In the genomic region with DNA sequence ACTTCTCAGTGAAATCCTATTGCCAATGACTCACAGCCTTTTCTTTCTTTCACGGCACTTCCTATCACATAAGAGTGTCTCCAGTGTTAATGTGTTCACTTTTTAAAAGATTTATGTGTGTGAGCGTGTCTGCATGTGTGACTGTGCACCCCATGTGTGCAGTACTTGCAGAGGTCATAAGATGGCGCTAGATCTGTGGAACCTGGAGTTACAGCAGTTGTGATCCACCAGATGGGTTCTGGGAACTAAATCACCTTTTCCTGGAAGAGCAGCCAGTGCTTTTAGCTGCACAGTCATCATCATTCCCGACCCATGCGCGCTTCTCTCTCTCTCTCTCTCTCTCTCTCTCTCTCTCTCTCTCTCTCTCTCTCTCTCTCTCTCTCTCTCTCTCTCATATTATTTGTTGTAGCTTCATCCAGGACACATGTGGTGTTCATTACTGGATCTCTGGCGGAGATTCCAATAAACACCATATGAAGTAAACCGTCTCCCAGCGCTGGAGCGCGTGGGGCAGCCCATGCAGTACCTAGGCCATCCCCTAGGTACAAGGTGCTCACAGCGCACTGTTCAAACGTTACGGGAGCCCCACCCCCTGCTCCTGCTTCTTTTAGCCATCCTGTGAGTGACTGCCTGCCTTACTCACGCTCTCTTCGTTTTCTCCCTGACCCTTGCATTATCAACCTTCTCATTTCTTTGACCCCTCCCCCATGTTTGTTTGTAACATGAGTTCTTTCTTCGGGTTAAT, we compare ENCODE assay signal across 30 mouse cellular contexts. TPM values are rescaled to one million over a fixed set of nuclear protein-coding genes. Genes with fewer than 3 reads are reported as not detected.
"Had no signal": no experiment of that assay in that cellular context is flagged by ENCODE, and none has a peak within 500 bp of the region (broad histone marks: within the 10 kb centered on the region; RNA-seq: fewer than 3 reads in every experiment).

No protein-coding gene starts in this region.

- H3K4me3 ChIP-seq: gastrocnemius, adult 2 months; heart, embryonic 10.5 days; heart, embryonic 13.5 days; heart, embryonic 15.5 days; intestine, embryonic 15.5 days; layer of hippocampus, adult 2 months; left cerebral cortex, adult 2 months; limb, embryonic 10.5 days; limb, embryonic 12.5 days; liver, embryonic 13.5 days; liver, embryonic 15.5 days had no signal

- DNase-seq: gastrocnemius, adult 2 months; gastrocnemius, postnatal 10 days; gastrocnemius, postnatal 25 days; heart, adult 18-20 months; heart, postnatal 14 days; heart, postnatal 36 days; kidney, adult 18-20 months; kidney, adult 8-10 months; kidney, postnatal 10 days; kidney, postnatal 25 days; kidney, postnatal 4 days; liver; liver, embryonic 13.5 days; liver, postnatal 0 days had no signal

- H3K4me2 ChIP-seq: heart, embryonic 13.5 days; heart, embryonic 15.5 days; hindbrain, embryonic 14.5 days; intestine, embryonic 15.5 days; limb, embryonic 12.5 days; liver, embryonic 11.5 days; liver, embryonic 13.5 days; liver, embryonic 15.5 days had no signal

- H3K27ac ChIP-seq: gastrocnemius, adult 2 months; heart, embryonic 10.5 days; heart, embryonic 13.5 days; heart, embryonic 15.5 days; hindbrain, embryonic 14.5 days; intestine, embryonic 15.5 days; layer of hippocampus, adult 2 months; left cerebral cortex, adult 2 months; limb, embryonic 10.5 days; limb, embryonic 12.5 days; liver, embryonic 13.5 days; liver, embryonic 15.5 days had no signal

- H3K9ac ChIP-seq: heart, embryonic 13.5 days; heart, embryonic 15.5 days; hindbrain, embryonic 14.5 days; intestine, embryonic 15.5 days; limb, embryonic 12.5 days; liver, embryonic 13.5 days; liver, embryonic 15.5 days; liver, postnatal 0 days had no signal

- H3K4me1 ChIP-seq: intestine, embryonic 15.5 days; liver, embryonic 15.5 days had no signal

- ATAC-seq: hindbrain, embryonic 16.5 days; inflammation-experienced regulatory T-cells, adult 6 months; intestine, embryonic 15.5 days; intestine, postnatal 0 days; liver, postnatal 0 days had no signal

- H3K36me3 ChIP-seq: heart, embryonic 10.5 days; heart, embryonic 13.5 days; heart, embryonic 15.5 days; intestine, embryonic 15.5 days; limb, embryonic 10.5 days; limb, embryonic 12.5 days; liver, embryonic 13.5 days; liver, embryonic 15.5 days had no signal

- H3K9me3 ChIP-seq: heart, embryonic 10.5 days; heart, embryonic 13.5 days; heart, embryonic 15.5 days; intestine, embryonic 15.5 days; limb, embryonic 10.5 days; liver, embryonic 13.5 days; liver, embryonic 15.5 days had no signal

- H3K27me3 ChIP-seq: heart, embryonic 13.5 days; heart, embryonic 15.5 days; intestine, embryonic 15.5 days; limb, embryonic 12.5 days; liver, embryonic 13.5 days; liver, embryonic 15.5 days had no signal

RNA-seq across cellular contexts. Expression of a gene that starts 30.0 kb away (rescaled TPM):
- total RNA-seq: granulocyte monocyte progenitor cell, adult 5-6 weeks; hematopoietic stem cell, adult 5-6 weeks had no signal
- polyA plus RNA-seq: inflammation-experienced regulatory T-cells, adult 6 months had no signal
